Mouse (Mus musculus): Measurements from ENCODE around the gene Gm13278. TPM values are rescaled to one million over a fixed set of nuclear protein-coding genes. Genes with fewer than 3 reads are reported as not detected.
"Not testable (repeated sequence)": the region's sequence is repeated elsewhere in the genome, so short reads cannot be mapped to it uniquely, and the experiment has no call there.

Gm13278 gene
- polyA plus RNA-seq, 1 experiment from 2014 or later: not detected

GRCm38 (mm10) chr4:88815928-88816327 lies 24.6 kb downstream of the Gm13278 start, which contains the start of gene Ifna7:
Gene Ifna7, plus strand, starts transcription at chr4:88816228.
- no peak for DNase-seq
- no peak for ATAC-seq (ENCODE audit: insufficient read depth)
- H3K9me3 ChIP-seq (ENCODE audit: low read depth, low read length): no peaks in the 10 kb centered on the region
- no peak within 1 kb of the TSS for H3K27ac ChIP-seq (ENCODE audit: low read depth)
- no peaks in the 10 kb centered on the region; the same call in 1 of the 2 replicates for H3K27me3 ChIP-seq (ENCODE audit: insufficient read depth, low read length)
- H3K36me3 ChIP-seq (ENCODE audit: insufficient read depth): no peaks in the 10 kb centered on the region
- H3K4me3 ChIP-seq (ENCODE audit: low read depth, low read length): no peak within 1 kb of the TSS
- H3K9ac ChIP-seq: no peak within 1 kb of the TSS
- TF ChIP-seq CTCF (IDR thresholded peaks at IDR 0.05; ENCODE audit: low read depth): no peak
- no peak within 1 kb of the TSS for H3K4me2 ChIP-seq
- H3K4me1 ChIP-seq (ENCODE audit: insufficient read depth): no peaks in the 10 kb centered on the region
- WGBS: 51% methylated on average over 3 of the region's 3 CpGs

- Histone ChIP-seq H3K27me3 (ENCODE audit: insufficient read depth, low read length) (no peaks in the 10 kb centered on the region; the same call in 1 of the 2 replicates), H3K4me1 (ENCODE audit: insufficient read depth) (no peaks in the 10 kb centered on the region), H3K27ac (ENCODE audit: low read depth) (no peak within 1 kb of the TSS), H3K4me2 (no peak within 1 kb of the TSS), H3K4me3 (ENCODE audit: low read depth, low read length) (no peak within 1 kb of the TSS), H3K9me3 (ENCODE audit: low read depth, low read length) (no peaks in the 10 kb centered on the region), H3K36me3 (ENCODE audit: insufficient read depth) (no peaks in the 10 kb centered on the region), H3K9ac (no peak within 1 kb of the TSS)
- ATAC-seq (ENCODE audit: insufficient read depth): no peak
- 83% methylated on average over 1 of the region's 1 CpGs for WGBS
- DNase-seq: no peak
- no peak for TF ChIP-seq CTCF (IDR thresholded peaks at IDR 0.05; ENCODE audit: low read depth)
Measured at GRCm38 (mm10) chr4:88819659-88820058, 28.3 kb downstream of the Gm13278 start, which contains the start of gene Ifna11. Gene Ifna11, plus strand, starts transcription at chr4:88819959.

GRCm38 (mm10) chr4:88822995-88823394 lies 31.6 kb downstream of the Gm13278 start:
- 20% methylated on average over 4 of the region's 4 CpGs for WGBS
- peak; percentile 58 for TF ChIP-seq CTCF (IDR thresholded peaks at IDR 0.05; ENCODE audit: low read depth)
- H3K27me3 ChIP-seq (ENCODE audit: insufficient read depth, low read length): no peaks in the 10 kb centered on the region

GRCm38 (mm10) chr4:88827116-88827515 lies 35.8 kb downstream of the Gm13278 start, which contains the start of gene Ifna6:
Gene Ifna6, plus strand, starts transcription at chr4:88827416.
- not testable (repeated sequence) for H3K4me2 ChIP-seq; H3K9me3 ChIP-seq (ENCODE audit: low read depth, low read length); H3K4me3 ChIP-seq (ENCODE audit: low read depth, low read length); DNase-seq; ATAC-seq (ENCODE audit: insufficient read depth); H3K4me1 ChIP-seq (ENCODE audit: insufficient read depth); H3K36me3 ChIP-seq (ENCODE audit: insufficient read depth); H3K9ac ChIP-seq; H3K27me3 ChIP-seq (ENCODE audit: insufficient read depth, low read length); H3K27ac ChIP-seq (ENCODE audit: low read depth)

More at GRCm38 (mm10) chr4:88822995-88823394, 31.6 kb downstream of the Gm13278 start:
- H3K4me2 ChIP-seq: no peak overlapping the region
- no peaks in the 10 kb centered on the region for H3K9me3 ChIP-seq (ENCODE audit: low read depth, low read length)
- H3K9ac ChIP-seq: no peak overlapping the region
- H3K36me3 ChIP-seq (ENCODE audit: insufficient read depth): no peaks in the 10 kb centered on the region
- no peak overlapping the region for H3K27ac ChIP-seq (ENCODE audit: low read depth)
- H3K4me1 ChIP-seq (ENCODE audit: insufficient read depth): no peaks in the 10 kb centered on the region
- DNase-seq: peak; percentile 62
- no peak overlapping the region for H3K4me3 ChIP-seq (ENCODE audit: low read depth, low read length)
- no peak for ATAC-seq (ENCODE audit: insufficient read depth)

- peak; percentile 45 for TF ChIP-seq CTCF (IDR thresholded peaks at IDR 0.05; ENCODE audit: low read depth)
- Histone ChIP-seq H3K4me2 (no peak overlapping the region), H3K4me3 (ENCODE audit: low read depth, low read length) (no peak overlapping the region), H3K9me3 (ENCODE audit: low read depth, low read length) (no peaks in the 10 kb centered on the region), H3K4me1 (ENCODE audit: insufficient read depth) (no peaks in the 10 kb centered on the region), H3K27me3 (ENCODE audit: insufficient read depth, low read length) (no peaks in the 10 kb centered on the region), H3K36me3 (ENCODE audit: insufficient read depth) (no peaks in the 10 kb centered on the region), H3K27ac (ENCODE audit: low read depth) (no peak overlapping the region), H3K9ac (no peak overlapping the region)
- no peak for ATAC-seq (ENCODE audit: insufficient read depth)
- DNase-seq: peak; percentile 63
- 30% methylated on average over 4 of the region's 4 CpGs for WGBS
Measured at GRCm38 (mm10) chr4:88830523-88830922, 39.2 kb downstream of the Gm13278 start.

GRCm38 (mm10) chr4:88835225-88835624 lies 43.9 kb downstream of the Gm13278 start, which contains the start of gene Ifna5:
Gene Ifna5, plus strand, starts transcription at chr4:88835525.
- ATAC-seq (ENCODE audit: insufficient read depth); H3K4me3 ChIP-seq (ENCODE audit: low read depth, low read length); H3K4me1 ChIP-seq (ENCODE audit: insufficient read depth); H3K36me3 ChIP-seq (ENCODE audit: insufficient read depth); H3K4me2 ChIP-seq; H3K27ac ChIP-seq (ENCODE audit: low read depth); H3K9me3 ChIP-seq (ENCODE audit: low read depth, low read length); DNase-seq; H3K27me3 ChIP-seq (ENCODE audit: insufficient read depth, low read length); H3K9ac ChIP-seq: not testable (repeated sequence)
- 82% methylated on average over 1 of the region's 1 CpGs for WGBS

GRCm38 (mm10) chr4:88838828-88839227 lies 47.5 kb downstream of the Gm13278 start:
- Histone ChIP-seq H3K36me3 (ENCODE audit: insufficient read depth) (no peaks in the 10 kb centered on the region), H3K27ac (ENCODE audit: low read depth) (no peak overlapping the region), H3K4me3 (ENCODE audit: low read depth, low read length) (no peak overlapping the region), H3K4me2 (no peak overlapping the region), H3K27me3 (ENCODE audit: insufficient read depth, low read length) (no peaks in the 10 kb centered on the region), H3K9me3 (ENCODE audit: low read depth, low read length) (no peaks in the 10 kb centered on the region), H3K9ac (no peak overlapping the region), H3K4me1 (ENCODE audit: insufficient read depth) (no peaks in the 10 kb centered on the region)
- peak; percentile 53 for TF ChIP-seq CTCF (IDR thresholded peaks at IDR 0.05; ENCODE audit: low read depth)
- peak; percentile 52 for DNase-seq
- ATAC-seq (ENCODE audit: insufficient read depth): no peak
- 42% methylated on average over 3 of the region's 3 CpGs for WGBS

- no peak for TF ChIP-seq CTCF (IDR thresholded peaks at IDR 0.05; ENCODE audit: low read depth)
- no peak for ATAC-seq (ENCODE audit: insufficient read depth)
- WGBS: 50% methylated on average over 3 of the region's 3 CpGs
- Histone ChIP-seq H3K9me3 (ENCODE audit: low read depth, low read length) (no peaks in the 10 kb centered on the region), H3K4me2 (no peak overlapping the region), H3K9ac (no peak overlapping the region), H3K27me3 (ENCODE audit: insufficient read depth, low read length) (no peaks in the 10 kb centered on the region), H3K4me1 (ENCODE audit: insufficient read depth) (no peaks in the 10 kb centered on the region), H3K36me3 (ENCODE audit: insufficient read depth) (no peaks in the 10 kb centered on the region), H3K27ac (ENCODE audit: low read depth) (no peak overlapping the region), H3K4me3 (ENCODE audit: low read depth, low read length) (no peak overlapping the region)
- no peak for DNase-seq
Measured at GRCm38 (mm10) chr4:88840058-88840457, 48.7 kb downstream of the Gm13278 start.
